Mouse (Mus musculus) kidney, postnatal 25 days (tissue): ENCODE data around the gene Suox.
"Not testable (repeated sequence)": the region's sequence is repeated elsewhere in the genome, so short reads cannot be mapped to it uniquely, and the experiment has no call there.

Experiments used
- DNase-seq, 2 experiments: peaks; one replicate each; pipeline ENCODE4 v3.0.0; 2021; ENCODE audit warnings: mixed read lengths in 2 of 2

The Suox gene

GRCm38 (mm10) chr10:128663441-128664220, 10.2 kb downstream of the Suox start:
- DNase-seq = no peak

DNA sequence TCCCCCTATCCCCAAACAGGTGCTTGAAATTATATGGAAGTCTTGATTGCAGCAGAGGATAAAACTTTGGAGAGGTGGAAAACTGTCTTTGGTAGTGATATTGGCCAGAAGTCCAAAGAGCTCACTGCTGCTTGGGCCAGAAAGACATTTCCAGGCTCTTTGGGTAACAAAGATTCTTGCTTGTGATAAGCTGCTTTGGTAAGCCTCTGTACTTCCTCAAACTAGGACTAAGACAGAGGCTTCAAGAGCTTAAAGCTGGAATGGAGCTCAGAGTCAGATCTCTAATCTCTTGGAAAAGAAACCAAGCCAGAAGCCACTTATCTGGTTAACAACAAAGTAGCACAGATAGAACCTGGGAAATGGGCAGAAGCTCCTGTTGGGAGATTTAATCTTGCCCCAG, 11.4 kb downstream of the Suox start:
- no peak for DNase-seq

DNA sequence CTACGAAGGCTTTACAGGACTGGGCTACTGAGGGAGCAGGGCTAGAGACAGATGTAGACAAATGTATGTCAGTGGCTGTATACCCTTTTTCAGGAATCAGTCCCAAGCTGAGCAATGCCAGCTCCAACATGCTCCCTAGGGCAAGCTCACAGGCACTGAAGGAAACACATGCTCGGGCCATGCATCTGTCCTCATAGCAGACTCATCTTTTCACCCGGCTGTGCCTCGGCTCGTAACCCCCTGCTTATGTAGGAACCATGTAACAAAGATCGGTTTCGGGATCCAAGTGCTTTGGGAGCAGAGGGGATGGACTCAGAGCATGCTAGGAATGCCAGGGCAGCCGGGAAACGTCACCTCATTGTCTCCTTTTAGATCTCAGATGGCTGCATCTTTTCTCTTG, 14.4 kb downstream of the Suox start:
- no peak for DNase-seq

DNA sequence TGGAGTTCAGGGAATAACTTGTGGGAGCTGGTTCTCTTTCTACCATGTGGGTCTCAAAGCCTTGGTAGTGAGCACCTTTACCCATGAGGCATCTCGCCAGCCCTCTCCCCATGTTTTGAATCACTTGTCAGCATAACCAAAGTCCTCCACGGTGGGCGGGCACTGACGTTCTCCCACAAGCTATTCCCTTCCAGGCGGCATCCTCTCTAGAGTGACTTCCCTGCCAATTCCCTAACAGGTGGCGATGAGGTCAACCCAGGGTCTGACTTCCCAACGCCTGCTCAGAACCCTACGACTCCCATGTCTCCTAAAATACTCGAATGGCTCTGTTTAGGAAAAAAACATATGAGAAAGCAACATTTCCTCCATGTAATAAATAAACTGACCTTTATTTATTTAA, 16.0 kb downstream of the Suox start:
- DNase-seq = peak; percentile 61 to 64

GRCm38 (mm10) chr10:128656731-128657130, 17.1 kb downstream of the Suox start:
- no peak for DNase-seq

GRCm38 (mm10) chr10:128655254-128655653, 18.6 kb downstream of the Suox start:
- no peak for DNase-seq

GRCm38 (mm10) chr10:128653866-128654265, 20.0 kb downstream of the Suox start:
- DNase-seq = peak; percentile 55 to 75

DNA sequence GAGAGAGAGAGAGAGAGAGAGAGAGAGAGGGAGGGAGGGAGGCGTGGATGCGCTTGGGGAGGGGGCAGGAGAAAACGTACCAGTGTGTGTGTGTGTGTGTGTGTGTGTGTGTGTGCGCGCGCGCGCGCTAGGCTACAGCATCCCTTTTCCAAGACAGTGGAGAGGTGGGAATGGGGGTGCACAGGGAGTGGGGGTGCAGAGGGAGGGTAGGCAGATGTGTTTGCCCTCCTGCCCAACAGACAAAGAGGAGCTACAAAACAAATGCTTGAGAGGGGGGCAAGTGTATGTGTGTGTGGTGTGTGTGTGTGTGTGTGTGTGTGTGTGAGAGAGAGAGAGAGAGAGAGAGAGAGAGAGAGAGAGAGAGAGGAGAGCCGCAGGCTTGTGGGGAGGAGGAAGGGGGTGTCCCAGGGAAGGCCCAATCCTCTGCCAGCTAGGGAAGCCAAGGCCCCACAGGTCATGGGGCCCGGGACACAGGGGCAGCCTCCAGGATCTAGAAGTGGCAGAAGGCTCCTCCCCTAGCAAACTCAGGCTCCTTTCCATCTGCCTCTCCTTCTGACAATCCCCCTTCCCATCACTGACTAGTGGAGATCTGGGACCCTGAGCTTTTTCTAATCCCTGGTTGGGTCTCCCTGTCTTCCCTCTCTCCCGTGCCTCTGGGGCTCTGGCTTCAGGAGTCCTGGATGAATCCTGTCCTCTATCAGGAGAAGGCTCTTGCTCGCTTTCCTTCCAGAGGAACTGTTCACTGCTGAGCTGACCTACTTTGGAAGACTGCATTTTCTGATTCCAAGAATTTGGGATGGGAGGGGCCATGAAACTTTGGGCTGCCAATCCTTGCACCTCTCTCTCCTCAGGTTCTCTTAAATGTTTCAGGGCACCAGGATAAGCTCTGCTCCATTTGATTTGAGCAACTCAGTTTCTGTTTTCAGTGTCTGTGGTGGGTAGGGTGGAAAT, 27.5 kb downstream of the Suox start:
- DNase-seq = peak; percentile 27 to 75

- DNase-seq = peak; percentile 29 to 61
Observed at GRCm38 (mm10) chr10:128645111-128646011, 28.5 kb downstream of the Suox start, which contains the start of gene Ikzf4. Gene Ikzf4 (minus strand): TSS chr10:128645991.

GRCm38 (mm10) chr10:128642749-128643148, 31.1 kb downstream of the Suox start:
- DNase-seq = no peak

GRCm38 (mm10) chr10:128641871-128642270, 32.0 kb downstream of the Suox start:
- peak in 1 of 2 experiments; percentile 28 for DNase-seq

DNA sequence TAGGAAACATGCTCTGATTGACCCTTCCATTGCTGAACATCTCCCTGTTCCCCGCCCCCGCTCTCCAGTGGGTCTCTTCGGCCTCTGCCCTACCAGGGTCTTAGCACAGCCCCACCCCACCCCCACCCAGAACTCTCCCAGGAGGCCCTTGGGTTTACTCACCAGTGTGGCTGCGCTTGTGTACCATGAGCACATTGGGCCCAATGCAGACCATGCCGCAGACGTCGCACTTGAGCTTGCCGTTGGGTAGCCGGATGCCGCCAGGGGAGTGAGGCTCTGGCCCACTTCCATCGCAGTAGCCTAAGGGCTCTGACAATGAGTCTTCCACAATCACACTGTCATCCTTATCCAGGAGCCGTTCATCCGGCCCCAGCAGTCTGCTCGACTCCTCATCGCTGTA, 33.0 kb downstream of the Suox start:
- no peak for DNase-seq

DNA sequence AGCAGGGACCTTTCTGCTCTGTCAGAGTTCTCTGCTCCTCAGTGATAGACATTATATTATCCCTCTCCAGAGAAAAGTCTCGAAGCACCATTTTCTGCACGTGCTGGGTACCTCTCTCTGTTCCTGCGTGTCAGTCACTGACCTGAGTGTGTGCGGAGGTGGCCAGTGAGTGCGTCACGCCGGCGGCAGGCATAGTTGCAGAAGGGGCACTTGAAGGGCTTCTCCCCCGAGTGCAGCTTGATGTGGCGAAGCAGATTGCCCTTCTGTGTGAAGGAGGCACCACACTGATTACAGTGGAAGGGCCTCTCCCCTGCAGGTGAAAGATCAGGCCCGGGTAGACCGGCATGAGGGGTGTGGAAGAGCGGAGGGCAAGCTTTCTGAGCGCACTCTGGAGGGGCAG, 33.9 kb downstream of the Suox start:
- DNase-seq = no peak

- no peak for DNase-seq
Observed at GRCm38 (mm10) chr10:128637011-128637410, 36.9 kb downstream of the Suox start.

DNA sequence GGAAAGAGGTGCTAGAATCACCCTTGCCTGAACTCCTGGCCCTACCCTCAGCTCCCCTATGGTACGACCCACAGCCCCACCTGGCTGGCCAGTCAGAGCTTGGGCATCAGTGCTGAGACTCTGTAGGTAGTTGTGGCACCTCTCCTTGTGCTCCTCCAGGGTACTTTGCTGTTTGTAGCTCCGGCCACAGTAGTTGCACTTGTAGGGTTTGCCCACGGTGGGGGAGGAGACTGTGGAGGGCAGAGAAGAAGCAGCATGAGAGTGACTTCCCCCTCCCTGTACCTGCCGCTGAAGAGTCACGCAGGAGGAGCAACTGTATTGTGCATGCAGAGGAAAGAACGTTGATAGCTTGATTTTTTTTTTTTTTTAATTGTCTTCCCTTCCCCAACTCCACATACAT, 37.3 kb downstream of the Suox start:
- DNase-seq = no peak

GRCm38 (mm10) chr10:128635697-128636096, 38.2 kb downstream of the Suox start:
- DNase-seq = no peak

DNA sequence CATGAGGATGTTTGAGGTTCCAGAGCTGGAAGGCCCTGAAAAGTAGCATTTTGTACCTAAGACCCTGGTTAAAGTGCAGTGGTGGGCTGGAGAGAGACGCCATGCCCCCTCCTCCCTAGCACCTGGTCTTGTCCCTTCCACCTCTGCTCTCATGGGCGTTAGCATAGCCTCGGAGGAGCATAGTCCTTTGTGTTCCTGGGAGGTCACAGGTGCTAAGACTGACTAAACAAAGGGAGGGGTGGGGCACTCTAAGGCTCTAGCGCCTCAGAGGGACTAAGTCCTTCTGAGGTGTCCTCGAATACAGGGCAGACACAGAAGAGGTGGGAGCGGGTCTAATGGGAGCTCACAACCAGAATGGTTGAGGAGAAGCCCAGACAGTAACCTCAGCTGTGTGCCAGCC, 42.3 kb downstream of the Suox start:
- no peak for DNase-seq

GRCm38 (mm10) chr10:128630306-128630705, 43.6 kb downstream of the Suox start:
- not testable (repeated sequence) for DNase-seq

GRCm38 (mm10) chr10:128629746-128630145, 44.1 kb downstream of the Suox start:
- no peak for DNase-seq

GRCm38 (mm10) chr10:128627398-128628317, 46.2 kb downstream of the Suox start:
- DNase-seq = no peak
